Mouse (Mus musculus): ENCODE measurements around the gene Aspdh. TPM values are rescaled to one million over a fixed set of nuclear protein-coding genes. Genes with fewer than 3 reads are reported as not detected.

Aspdh gene
- polyA plus RNA-seq, 1 experiment = 0.50 TPM

- no peak for DNase-seq
- Histone ChIP-seq H3K4me1 (ENCODE audit: control insufficient read depth, insufficient read depth, low read length) (peaks cover 5% of the 10 kb centered on the region), H3K4me3 (replicated peaks; ENCODE audit: extremely low read depth, low read depth, low read length) (no peak overlapping the region)
- TF ChIP-seq POLR2A (IDR thresholded peaks at IDR 0.05; ENCODE audit: borderline replicate concordance, extremely low read depth, low read depth, low read length) = no peak
- no peak for TF ChIP-seq CTCF (IDR thresholded peaks at IDR 0.05; ENCODE audit: insufficient read depth, low read length)
- 76% methylated on average over 10 of the region's 10 CpGs for WGBS
Observed at GRCm38 (mm10) chr7:44463556-44464225, 1.5 kb upstream of the Aspdh start.

DNA sequence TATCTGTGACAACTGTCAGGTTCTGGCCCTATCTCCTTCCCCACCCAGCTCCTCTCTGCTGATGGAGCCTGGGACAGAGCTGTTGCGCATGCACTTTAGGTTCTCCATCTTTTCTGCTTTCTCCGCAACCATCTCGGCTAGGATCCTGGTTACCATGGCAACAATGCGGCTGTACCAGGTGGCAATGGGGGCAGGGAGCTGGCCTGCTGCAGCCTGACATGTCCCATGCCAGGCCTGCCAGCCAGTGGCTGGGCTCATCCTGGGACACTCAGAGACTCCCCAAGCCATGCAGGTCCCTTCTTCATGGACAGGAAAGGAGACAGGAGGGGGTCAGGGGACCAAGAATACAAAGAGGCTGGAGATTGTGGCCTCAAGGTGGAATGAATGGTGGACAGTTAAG lies 680 bp upstream of the Aspdh start:
- DNase-seq = no peak
- TF ChIP-seq CTCF (IDR thresholded peaks at IDR 0.05; ENCODE audit: insufficient read depth, low read length) (no peak), POLR2A (IDR thresholded peaks at IDR 0.05; ENCODE audit: borderline replicate concordance, extremely low read depth, low read depth, low read length) (no peak)
- 39% methylated on average over 4 of the region's 4 CpGs for WGBS
- H3K4me3 ChIP-seq (replicated peaks; ENCODE audit: extremely low read depth, low read depth, low read length) = no peak overlapping the region
- H3K4me1 ChIP-seq (ENCODE audit: control insufficient read depth, insufficient read depth, low read length) = peaks cover 8% of the 10 kb centered on the region

DNA sequence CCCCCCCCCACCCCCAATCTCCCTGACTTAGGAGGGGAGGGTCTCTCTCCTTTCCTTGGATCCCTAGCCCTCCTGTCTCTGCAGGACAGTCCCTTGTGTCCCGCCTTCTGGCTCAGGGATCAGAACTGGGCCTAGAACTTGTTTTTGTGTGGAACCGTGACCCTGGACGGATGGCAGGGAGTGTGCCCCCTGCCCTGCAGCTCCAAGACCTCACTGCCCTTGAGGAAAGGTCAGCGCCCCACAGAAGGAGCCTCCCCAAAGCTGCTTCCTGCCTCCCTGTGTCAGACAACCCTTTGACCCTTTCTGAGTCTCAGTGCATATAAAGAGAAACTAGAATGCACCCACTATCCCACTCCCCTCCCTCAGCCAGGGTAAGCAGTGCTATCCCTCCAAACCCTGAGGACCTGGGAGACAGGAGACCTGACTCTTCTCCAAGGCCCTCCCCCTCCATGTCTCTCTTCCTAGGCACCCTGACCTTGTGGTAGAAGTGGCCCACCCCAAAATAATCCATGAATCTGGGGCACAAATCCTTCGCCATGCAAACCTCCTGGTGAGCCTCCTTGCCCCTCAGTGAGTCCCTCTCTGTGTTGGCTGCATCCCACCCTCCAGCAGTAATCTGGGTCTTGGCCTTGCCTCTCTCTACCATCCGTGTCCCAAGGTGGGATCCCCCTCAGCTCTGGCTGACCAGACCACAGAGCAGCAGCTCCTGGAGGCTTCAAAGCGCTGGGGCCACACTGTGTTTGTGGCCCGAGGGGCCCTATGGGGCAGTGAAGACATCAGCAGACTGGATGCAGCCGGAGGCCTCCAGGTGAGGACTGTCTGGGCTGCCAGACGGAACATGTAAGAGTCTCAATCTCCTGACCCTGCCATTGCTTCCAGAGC lies 1.1 kb downstream of the Aspdh start:
- DNase-seq = no peak
- Histone ChIP-seq H3K4me1 (ENCODE audit: control insufficient read depth, insufficient read depth, low read length) (peaks cover 8% of the 10 kb centered on the region), H3K4me3 (replicated peaks; ENCODE audit: extremely low read depth, low read depth, low read length) (no peak overlapping the region)
- 77% methylated on average over 10 of the region's 10 CpGs for WGBS
- TF ChIP-seq POLR2A (IDR thresholded peaks at IDR 0.05; ENCODE audit: borderline replicate concordance, extremely low read depth, low read depth, low read length) (no peak), CTCF (IDR thresholded peaks at IDR 0.05; ENCODE audit: insufficient read depth, low read length) (no peak)

GRCm38 (mm10) chr7:44466888-44467311 lies 1.7 kb downstream of the Aspdh start:
- TF ChIP-seq POLR2A (IDR thresholded peaks at IDR 0.05; ENCODE audit: borderline replicate concordance, extremely low read depth, low read depth, low read length) (no peak), CTCF (IDR thresholded peaks at IDR 0.05; ENCODE audit: insufficient read depth, low read length) (no peak)
- 84% methylated on average over 16 of the region's 16 CpGs for WGBS
- DNase-seq = no peak
- no peak overlapping the region for H3K4me3 ChIP-seq (replicated peaks; ENCODE audit: extremely low read depth, low read depth, low read length)
- peaks cover 8% of the 10 kb centered on the region for H3K4me1 ChIP-seq (ENCODE audit: control insufficient read depth, insufficient read depth, low read length)

- H3K4me1 ChIP-seq (ENCODE audit: control insufficient read depth, insufficient read depth, low read length) = peaks cover 9% of the 10 kb centered on the region
- WGBS = under 1% methylated on average over 42 of the region's 42 CpGs
- no peak for TF ChIP-seq CTCF (IDR thresholded peaks at IDR 0.05; ENCODE audit: insufficient read depth, low read length)
- TF ChIP-seq POLR2A (IDR thresholded peaks at IDR 0.05; ENCODE audit: borderline replicate concordance, extremely low read depth, low read depth, low read length) = peak; percentile 77; the same call in 1 of the 2 replicates
- DNase-seq = peak; percentile 89
- H3K4me3 ChIP-seq (replicated peaks; ENCODE audit: extremely low read depth, low read depth, low read length) = peak within 1 kb of the TSS; percentile 65
Observed at GRCm38 (mm10) chr7:44467811-44468411, 2.7 kb downstream of the Aspdh start, which contains the start of gene Josd2. TSS of gene Josd2 (plus strand) at chr7:44467980.

GRCm38 (mm10) chr7:44468644-44469285 lies 3.6 kb downstream of the Aspdh start:
- WGBS = 51% methylated on average over 15 of the region's 15 CpGs
- DNase-seq = peak; percentile 15
- H3K4me1 ChIP-seq (ENCODE audit: control insufficient read depth, insufficient read depth, low read length) = peaks cover 13% of the 10 kb centered on the region

GRCm38 (mm10) chr7:44469677-44470675 lies 4.8 kb downstream of the Aspdh start:
- peaks cover 13% of the 10 kb centered on the region for H3K4me1 ChIP-seq (ENCODE audit: control insufficient read depth, insufficient read depth, low read length)
- WGBS = 81% methylated on average over 16 of the region's 16 CpGs
- TF ChIP-seq POLR2A (IDR thresholded peaks at IDR 0.05; ENCODE audit: borderline replicate concordance, extremely low read depth, low read depth, low read length) (no peak), CTCF (IDR thresholded peaks at IDR 0.05; ENCODE audit: insufficient read depth, low read length) (no peak)
- H3K4me3 ChIP-seq (replicated peaks; ENCODE audit: extremely low read depth, low read depth, low read length) = no peak overlapping the region
- DNase-seq = no peak

More at GRCm38 (mm10) chr7:44468644-44469285, 3.6 kb downstream of the Aspdh start:
- TF ChIP-seq POLR2A (IDR thresholded peaks at IDR 0.05; ENCODE audit: borderline replicate concordance, extremely low read depth, low read depth, low read length) = no peak
- TF ChIP-seq CTCF (IDR thresholded peaks at IDR 0.05; ENCODE audit: insufficient read depth, low read length) = no peak
- H3K4me3 ChIP-seq (replicated peaks; ENCODE audit: extremely low read depth, low read depth, low read length) = peak overlapping the region; percentile 65
